Mouse (Mus musculus): Measurements from ENCODE around the gene Ctla4. TPM values are rescaled to one million over a fixed set of nuclear protein-coding genes. Genes with fewer than 3 reads are reported as not detected.

The Ctla4 gene
- polyA plus RNA-seq (2012; rRNA removed) = 0.13 and 0.21 TPM in 2 replicates

DNA sequence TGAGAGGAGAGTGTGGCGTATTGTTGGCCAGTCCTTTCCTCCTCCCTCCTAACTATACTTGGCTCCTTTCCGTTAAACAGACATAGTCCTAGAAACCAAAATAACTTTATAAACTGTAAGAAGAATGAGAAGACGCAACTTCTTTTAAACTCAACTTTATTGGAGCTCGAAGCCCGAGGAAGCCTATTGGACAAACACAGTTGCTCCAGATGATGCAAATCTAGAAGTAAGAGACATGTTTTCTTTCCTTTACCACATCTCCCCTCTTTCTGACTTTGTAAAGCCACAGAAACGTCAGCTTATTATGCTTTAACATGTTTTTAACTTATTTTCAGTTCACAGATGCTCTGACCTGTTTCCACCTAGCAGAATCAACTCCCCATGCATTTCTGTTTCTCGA, at the start of gene Ctla4:
Ctla4 (plus strand) TSS at position 20 of the 400 bp plus-strand sequence.
- no peak for TF ChIP-seq POLR2A (IDR thresholded peaks at IDR 0.05; ENCODE audit: extremely low read depth, insufficient read depth, low read length)
- no peak for TF ChIP-seq CTCF (IDR thresholded peaks at IDR 0.05; ENCODE audit: extremely low read depth, insufficient read depth, low read length)
- Histone ChIP-seq H3K4me3 (ENCODE audit: insufficient read depth, low read length) (no peak within 1 kb of the TSS), H3K4me1 (ENCODE audit: control insufficient read depth, insufficient read depth, low read length) (no peaks in the 10 kb centered on the region), H3K27ac (ENCODE audit: insufficient read depth, low read length) (no peak within 1 kb of the TSS)

DNA sequence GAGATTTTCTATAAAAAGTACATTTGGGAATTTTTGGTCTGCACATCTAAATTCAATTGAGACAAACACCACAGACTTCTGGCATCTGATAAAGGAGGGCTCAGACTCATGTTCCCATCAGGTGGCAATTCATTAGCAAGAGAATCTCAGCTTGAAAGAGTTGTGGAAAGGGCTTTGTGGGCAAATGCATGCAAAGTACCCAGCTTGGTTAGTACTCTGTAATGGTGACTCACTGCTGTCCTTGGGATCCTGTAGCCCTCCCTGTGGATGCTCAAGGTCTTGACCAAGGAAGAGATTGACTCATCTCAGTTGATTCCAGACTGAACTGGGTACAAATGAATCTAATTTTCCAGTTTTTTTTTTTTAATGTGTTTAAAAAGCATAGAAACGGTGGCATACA, 47.6 kb upstream of the Ctla4 start:
- H3K27ac ChIP-seq (ENCODE audit: insufficient read depth, low read length) = no peak overlapping the region
- no peak for TF ChIP-seq POLR2A (IDR thresholded peaks at IDR 0.05; ENCODE audit: extremely low read depth, insufficient read depth, low read length)
- TF ChIP-seq CTCF (IDR thresholded peaks at IDR 0.05; ENCODE audit: extremely low read depth, insufficient read depth, low read length) = no peak
- H3K4me1 ChIP-seq (ENCODE audit: control insufficient read depth, insufficient read depth, low read length) = no peaks in the 10 kb centered on the region; the same call in 1 of the 2 replicates
- H3K4me3 ChIP-seq (ENCODE audit: insufficient read depth, low read length) = no peak overlapping the region

DNA sequence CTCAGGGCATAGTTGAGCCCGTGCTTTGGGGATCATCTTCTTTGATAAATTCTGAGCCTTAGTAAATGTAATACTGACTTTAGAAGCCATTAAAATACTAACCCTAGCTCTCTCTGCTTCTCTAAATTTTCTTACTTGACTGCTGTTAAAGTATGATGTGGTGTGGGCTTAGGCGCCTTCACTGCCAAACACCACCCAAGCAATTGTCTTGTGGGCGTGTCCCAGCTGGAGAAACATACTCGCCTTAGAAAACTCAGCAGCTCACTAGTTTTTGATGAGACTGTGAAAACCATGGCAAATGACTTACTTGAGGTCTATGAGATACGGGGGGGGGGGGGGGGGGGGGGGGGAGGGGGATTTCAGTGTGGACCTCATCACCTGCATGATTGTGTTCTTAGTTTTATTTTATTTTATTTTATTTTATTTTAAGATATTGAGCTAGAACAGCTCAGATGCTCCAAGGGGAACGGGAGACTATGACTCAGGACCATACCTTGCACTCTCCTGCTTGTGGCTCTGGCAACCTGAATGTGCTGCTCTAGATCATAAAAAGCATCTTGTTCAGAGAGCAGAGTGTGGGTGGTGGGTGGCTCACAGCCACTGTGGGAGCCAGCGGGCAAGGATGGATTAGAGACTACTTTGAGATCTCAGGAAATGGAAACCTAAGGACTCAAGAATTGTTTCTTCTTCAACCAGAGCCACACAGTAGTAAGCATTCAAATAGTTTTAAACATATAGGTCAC, 41.3 kb upstream of the Ctla4 start:
- Histone ChIP-seq H3K4me3 (ENCODE audit: insufficient read depth, low read length) (no peak overlapping the region), H3K4me1 (ENCODE audit: control insufficient read depth, insufficient read depth, low read length) (peaks cover 4% of the 10 kb centered on the region; the same call in 1 of the 2 replicates), H3K27ac (ENCODE audit: insufficient read depth, low read length) (peak overlapping the region; percentile 92)
- TF ChIP-seq CTCF (IDR thresholded peaks at IDR 0.05; ENCODE audit: extremely low read depth, insufficient read depth, low read length) = no peak

DNA sequence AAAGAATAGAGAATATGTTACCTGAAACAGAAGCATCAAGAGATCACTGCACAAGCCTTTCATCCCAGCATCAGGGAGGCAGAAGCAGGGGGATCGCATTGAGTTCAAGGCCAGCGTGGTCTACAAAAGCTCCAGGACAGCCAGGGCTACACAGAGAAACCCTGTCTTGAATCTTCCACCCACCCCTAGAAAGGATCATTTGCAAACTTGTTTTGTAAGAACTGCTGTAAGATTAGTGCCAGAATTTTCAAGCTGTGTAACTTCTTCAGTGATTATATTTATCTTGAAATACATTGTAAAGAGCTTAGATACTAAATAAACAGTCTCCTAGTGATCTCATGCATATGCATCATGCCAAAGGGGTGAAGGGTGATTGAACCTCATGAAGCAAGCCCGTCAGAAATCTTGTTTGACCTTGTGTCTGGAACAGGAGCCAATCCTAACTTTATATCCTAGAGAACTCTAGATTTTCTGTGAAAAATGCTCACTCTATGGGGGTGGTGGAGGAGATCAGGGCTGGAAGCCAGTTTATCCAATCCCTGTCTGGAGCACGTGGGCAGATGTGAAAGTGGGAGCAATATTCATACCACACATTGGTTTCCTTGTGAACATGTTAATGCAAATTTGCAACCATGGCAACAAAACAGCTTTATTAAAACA, 40.1 kb upstream of the Ctla4 start:
- H3K27ac ChIP-seq (ENCODE audit: insufficient read depth, low read length) = peak overlapping the region; percentile 92; the same call in 1 of the 2 replicates
- TF ChIP-seq POLR2A (IDR thresholded peaks at IDR 0.05; ENCODE audit: extremely low read depth, insufficient read depth, low read length) (no peak), CTCF (IDR thresholded peaks at IDR 0.05; ENCODE audit: extremely low read depth, insufficient read depth, low read length) (no peak)

DNA sequence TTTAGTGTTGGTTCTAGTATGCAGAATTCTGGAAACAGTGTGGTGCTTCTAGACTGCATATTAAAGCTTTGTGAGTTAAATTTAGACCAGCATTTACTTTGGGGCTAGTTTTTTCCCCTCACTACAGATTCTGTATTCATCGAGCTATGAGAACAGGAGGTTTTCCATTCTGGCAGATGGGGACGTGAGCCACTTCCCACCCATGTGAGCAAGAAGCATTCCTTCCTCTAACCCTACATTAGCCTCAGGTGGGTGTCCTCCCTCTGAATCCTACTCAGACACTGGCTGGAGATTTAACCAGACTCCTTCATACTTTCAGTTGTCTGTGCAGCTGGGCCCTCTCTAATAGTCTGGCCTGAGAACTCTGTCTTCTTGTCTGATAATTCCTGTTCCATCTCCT, 37.7 kb upstream of the Ctla4 start:
- H3K27ac ChIP-seq (ENCODE audit: insufficient read depth, low read length) = 0 out of 2 replicates have a peak overlapping the region, but pooled peaks have one; percentile 19
- TF ChIP-seq POLR2A (IDR thresholded peaks at IDR 0.05; ENCODE audit: extremely low read depth, insufficient read depth, low read length) = no peak
- TF ChIP-seq CTCF (IDR thresholded peaks at IDR 0.05; ENCODE audit: extremely low read depth, insufficient read depth, low read length) = no peak
- H3K4me3 ChIP-seq (ENCODE audit: insufficient read depth, low read length) = no peak overlapping the region
- peaks cover 4% of the 10 kb centered on the region; the same call in 1 of the 2 replicates for H3K4me1 ChIP-seq (ENCODE audit: control insufficient read depth, insufficient read depth, low read length)

More for the DNA sequence above, 40.1 kb upstream of the Ctla4 start:
- peaks cover 4% of the 10 kb centered on the region; the same call in 1 of the 2 replicates for H3K4me1 ChIP-seq (ENCODE audit: control insufficient read depth, insufficient read depth, low read length)
- H3K4me3 ChIP-seq (ENCODE audit: insufficient read depth, low read length) = no peak overlapping the region

DNA sequence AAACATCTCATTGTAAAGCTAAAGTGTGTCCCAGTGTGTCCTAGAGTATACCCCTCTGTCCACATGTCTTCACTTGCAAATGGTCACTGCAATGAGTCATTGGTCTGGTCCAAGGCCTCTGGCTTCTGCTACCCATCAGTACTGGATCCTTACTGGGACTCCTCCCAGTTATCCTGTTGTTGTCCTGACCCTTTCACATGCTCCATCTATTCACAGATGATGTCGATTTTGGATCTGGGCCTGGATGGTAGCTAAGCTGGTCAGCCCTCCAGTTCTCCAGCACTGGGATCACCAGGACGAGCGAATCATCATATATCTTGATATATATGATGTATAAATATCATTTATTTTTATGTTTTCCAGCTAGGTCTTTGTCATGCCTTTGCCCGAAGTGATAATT, 37.0 kb upstream of the Ctla4 start:
- TF ChIP-seq CTCF (IDR thresholded peaks at IDR 0.05; ENCODE audit: extremely low read depth, insufficient read depth, low read length) (no peak), POLR2A (IDR thresholded peaks at IDR 0.05; ENCODE audit: extremely low read depth, insufficient read depth, low read length) (no peak)
- Histone ChIP-seq H3K27ac (ENCODE audit: insufficient read depth, low read length) (peak overlapping the region; percentile 19; the same call in 1 of the 2 replicates), H3K4me3 (ENCODE audit: insufficient read depth, low read length) (no peak overlapping the region), H3K4me1 (ENCODE audit: control insufficient read depth, insufficient read depth, low read length) (peaks cover 4% of the 10 kb centered on the region; the same call in 1 of the 2 replicates)

DNA sequence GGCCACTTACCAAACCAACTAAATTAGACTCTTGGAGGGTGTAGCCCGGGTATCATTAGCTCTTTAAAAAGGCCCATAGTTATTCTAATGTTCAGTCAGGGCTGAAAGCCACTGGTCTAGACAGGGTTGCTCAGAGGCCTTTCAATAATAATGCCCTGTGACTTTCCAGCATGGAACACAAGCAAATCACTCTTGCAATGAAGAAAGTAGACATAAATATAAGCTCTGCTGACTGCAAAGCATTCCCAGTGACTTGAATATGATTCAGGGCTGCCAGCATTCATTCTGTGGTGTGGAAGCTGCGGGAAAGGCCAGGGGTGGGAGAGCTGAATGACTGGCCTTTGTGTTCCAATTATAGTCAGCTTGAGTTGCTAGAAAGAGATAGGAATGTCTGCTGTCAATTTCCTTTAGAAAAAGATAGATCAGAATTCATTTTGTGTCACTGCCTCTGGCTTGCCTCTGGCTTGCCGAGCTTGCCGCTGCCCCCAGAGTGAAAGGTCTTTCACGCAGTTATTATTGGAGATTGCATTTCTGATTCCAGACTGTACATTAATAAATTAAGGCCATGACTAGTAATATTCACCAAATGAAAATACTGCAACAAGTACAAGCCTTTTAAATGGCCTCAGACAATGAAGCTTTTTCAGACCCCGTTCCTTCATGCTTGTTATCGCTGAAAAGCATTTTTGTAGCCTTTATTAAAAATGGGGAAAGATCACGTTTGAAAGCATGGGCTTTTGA, 35.6 kb upstream of the Ctla4 start:
- H3K4me3 ChIP-seq (ENCODE audit: insufficient read depth, low read length) = no peak overlapping the region
- peaks cover 1% of the 10 kb centered on the region; the same call in 1 of the 2 replicates for H3K4me1 ChIP-seq (ENCODE audit: control insufficient read depth, insufficient read depth, low read length)
- no peak overlapping the region for H3K27ac ChIP-seq (ENCODE audit: insufficient read depth, low read length)
- TF ChIP-seq POLR2A (IDR thresholded peaks at IDR 0.05; ENCODE audit: extremely low read depth, insufficient read depth, low read length) (no peak), CTCF (IDR thresholded peaks at IDR 0.05; ENCODE audit: extremely low read depth, insufficient read depth, low read length) (no peak)

DNA sequence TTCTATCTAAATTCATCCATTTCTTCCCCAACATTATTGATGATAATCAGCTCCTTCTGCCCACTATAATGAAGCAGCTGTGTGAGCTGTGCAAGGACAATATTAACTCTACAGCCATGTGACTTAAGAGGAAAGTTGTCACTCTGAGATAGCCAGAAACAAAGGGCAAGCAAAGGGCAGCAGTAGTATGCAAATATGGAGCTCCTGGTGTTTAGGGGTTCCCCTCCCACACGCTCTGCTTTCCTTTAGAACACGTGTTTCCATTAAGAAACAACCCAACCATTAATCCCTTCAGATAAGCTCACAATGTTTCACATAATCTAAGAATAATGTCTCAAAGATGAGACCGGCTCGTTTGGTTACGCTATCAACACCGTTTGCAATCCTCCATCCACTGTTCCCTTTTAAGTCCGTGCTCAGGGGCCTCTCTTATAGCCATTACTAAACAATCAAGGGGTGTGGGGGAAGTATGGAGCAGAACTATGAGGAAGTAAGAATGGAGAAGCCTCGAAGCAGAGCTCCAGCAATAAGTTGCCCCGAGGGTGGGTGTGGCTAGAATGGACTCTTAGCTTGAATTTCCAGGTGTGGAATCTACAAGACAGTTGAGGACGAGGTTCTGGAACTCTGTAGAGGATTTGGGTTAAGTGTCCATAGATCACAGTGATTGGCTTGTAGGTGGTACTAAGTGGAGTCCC, 34.6 kb upstream of the Ctla4 start:
- Histone ChIP-seq H3K4me1 (ENCODE audit: control insufficient read depth, insufficient read depth, low read length) (no peaks in the 10 kb centered on the region; the same call in 1 of the 2 replicates), H3K4me3 (ENCODE audit: insufficient read depth, low read length) (no peak overlapping the region), H3K27ac (ENCODE audit: insufficient read depth, low read length) (no peak overlapping the region)
- TF ChIP-seq CTCF (IDR thresholded peaks at IDR 0.05; ENCODE audit: extremely low read depth, insufficient read depth, low read length) (no peak), POLR2A (IDR thresholded peaks at IDR 0.05; ENCODE audit: extremely low read depth, insufficient read depth, low read length) (no peak)

DNA sequence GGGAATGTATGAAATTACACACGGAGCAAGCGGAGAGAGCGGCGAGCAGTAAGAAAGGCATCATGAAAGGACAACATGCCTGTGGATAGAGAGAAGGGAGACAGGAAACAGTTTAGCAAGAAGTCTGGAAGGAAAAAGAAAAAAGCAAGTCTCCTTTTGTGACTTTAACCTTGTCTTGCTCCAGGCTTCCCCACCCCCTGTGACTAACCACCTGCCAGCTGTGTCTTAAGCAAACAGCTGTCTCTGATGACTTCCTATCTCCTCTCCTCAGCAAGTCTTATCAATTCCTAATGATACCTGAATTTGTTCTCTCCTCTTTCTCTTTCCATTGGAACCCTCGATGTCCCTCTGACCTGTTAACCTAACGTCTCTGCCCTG, 34.0 kb upstream of the Ctla4 start:
- H3K4me3 ChIP-seq (ENCODE audit: insufficient read depth, low read length) = no peak overlapping the region
- TF ChIP-seq CTCF (IDR thresholded peaks at IDR 0.05; ENCODE audit: extremely low read depth, insufficient read depth, low read length) (no peak), POLR2A (IDR thresholded peaks at IDR 0.05; ENCODE audit: extremely low read depth, insufficient read depth, low read length) (no peak)
- H3K4me1 ChIP-seq (ENCODE audit: control insufficient read depth, insufficient read depth, low read length) = no peaks in the 10 kb centered on the region; the same call in 1 of the 2 replicates
- no peak overlapping the region for H3K27ac ChIP-seq (ENCODE audit: insufficient read depth, low read length)

Data from cortical plate, adult 2 months (tissue).